Comparison of ENCODE assay signal across 8 mouse cellular contexts in genomic region chr9:52167863-52168685, GRCm38 (mm10). TPM values are rescaled to one million over a fixed set of nuclear protein-coding genes. Genes with fewer than 3 reads are reported as not detected.
DNase-seq lines count a peak whose midpoint lies in the region; ATAC-seq lines count a peak whose summit lies in the region.

Zc3h12c (minus strand) TSS chr9:52168572.

- no peaks in the 10 kb centered on the region for H3K36me3 ChIP-seq in hindbrain, embryonic 13.5 days

- H3K4me3 ChIP-seq in hindbrain, embryonic 13.5 days: peak within 1 kb of the TSS; percentile 95

- peak; percentile 20 for DNase-seq in WW6 (ENCODE audit: low read depth, low spot score)
- DNase-seq in cerebellum, postnatal 14 days: peak; percentile 72 to 77
- DNase-seq in frontal cortex, postnatal 36 days (ENCODE audit: low spot score in 2 of 2): peak; percentile 48 to 57
- DNase-seq in layer of hippocampus, postnatal 36 days: peak; percentile 59 to 66
- DNase-seq in lung, postnatal 36 days: peak; percentile 54
- DNase-seq in right cerebral cortex, adult 18-20 months: peak; percentile 47
- DNase-seq in urinary bladder, postnatal 25 days (ENCODE audit: low spot score): peak; percentile 61

- H3K4me1 ChIP-seq in hindbrain, embryonic 13.5 days (replicated peaks): peaks cover 32% of the 10 kb centered on the region

- peak within 1 kb of the TSS; percentile 99 for H3K9ac ChIP-seq in hindbrain, embryonic 13.5 days

- H3K27me3 ChIP-seq in hindbrain, embryonic 13.5 days: no peaks in the 10 kb centered on the region

- H3K27ac ChIP-seq in hindbrain, embryonic 13.5 days: peak within 1 kb of the TSS; percentile 99

- H3K9me3 ChIP-seq in hindbrain, embryonic 13.5 days: no peaks in the 10 kb centered on the region

- ATAC-seq in hindbrain, embryonic 13.5 days (ENCODE audit: low FRiP score): peak; percentile 82

- under 1% methylated on average over 61 of the region's 100 CpGs for WGBS in hindbrain, embryonic 13.5 days

- peak within 1 kb of the TSS; percentile 70 for H3K4me2 ChIP-seq in hindbrain, embryonic 13.5 days

RNA-seq across cellular contexts. Expression of gene Zc3h12c, which starts in this region (rescaled TPM):
- 6.1 and 6.5 TPM in 2 replicates for polyA plus RNA-seq in hindbrain, embryonic 13.5 days (2015; fragmentation: Nextera tagmentation; extraction: Ambion mirVana)
- 10 to 100 TPM; 12.6 to 12.9 TPM for total RNA-seq in layer of hippocampus, postnatal 36 days (2021)

Comparison
In these comparisons a context has a peak if more than half of its experiments do, and no peak if none do; other contexts are left out.
1. Peak in every context shown above with its lines: DNase-seq, ATAC-seq, H3K4me3 ChIP-seq and H3K27ac ChIP-seq.
2. DNase-seq: peak in every context shown above with its lines; median percentile 74 in cerebellum, postnatal 14 days; 62 in layer of hippocampus, postnatal 36 days; 61 in urinary bladder, postnatal 25 days; 54 in lung, postnatal 36 days; 52 in frontal cortex, postnatal 36 days; 47 in right cerebral cortex, adult 18-20 months; 20 in WW6.